Comparison of ENCODE assay signal across 8 mouse cellular contexts in the genomic region with DNA sequence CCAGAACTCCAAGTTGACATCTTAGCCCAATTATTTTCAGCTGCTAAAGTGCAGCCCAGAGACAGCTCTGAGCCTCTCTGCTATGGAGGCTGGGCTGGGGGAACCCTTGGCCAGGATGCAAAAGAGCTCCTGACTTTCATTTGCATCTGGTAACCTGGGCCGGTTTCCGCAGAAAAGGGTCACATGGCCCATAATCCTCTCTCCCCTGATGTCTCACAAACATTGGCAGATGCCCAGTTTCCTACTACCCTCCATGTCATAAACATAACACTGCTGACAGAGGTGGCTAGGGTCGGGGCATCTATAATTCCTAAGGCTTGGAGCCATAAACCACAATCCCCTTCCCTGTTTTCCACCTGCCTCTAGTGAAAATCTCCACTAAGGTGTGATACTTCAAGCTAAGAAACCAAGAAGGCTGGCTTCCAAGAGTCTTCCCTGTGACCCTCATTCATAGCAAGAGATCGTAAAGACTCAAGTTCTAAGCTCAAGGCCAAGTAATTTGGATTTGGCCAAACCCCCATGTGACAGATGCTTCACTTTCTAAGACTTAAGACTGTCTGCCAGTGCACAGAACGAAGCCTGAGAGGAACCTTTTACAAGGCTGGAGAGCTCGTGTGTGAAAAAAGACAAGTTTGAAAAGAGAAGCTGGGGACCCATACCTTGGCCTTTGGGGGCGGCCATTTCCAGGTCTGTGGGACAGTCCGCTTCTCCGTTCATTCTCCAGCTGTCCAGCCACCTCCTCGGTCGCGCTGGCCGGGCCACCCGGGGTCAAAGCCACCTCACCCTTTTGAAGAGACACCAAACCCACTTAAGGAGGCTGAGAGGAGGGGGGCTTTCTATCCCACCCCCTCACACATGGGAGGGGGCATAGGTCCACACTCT. TPM values are rescaled to one million over a fixed set of nuclear protein-coding genes. Genes with fewer than 3 reads are reported as not detected.
DNase-seq lines count a peak whose midpoint lies in the region; ATAC-seq and TF ChIP-seq lines count a peak whose summit lies in the region.

No protein-coding gene starts in this region.

- TF ChIP-seq CTCF in layer of hippocampus, adult 2 months (conservative IDR thresholded peaks at IDR 0.05), result no peak
- TF ChIP-seq CTCF in G1E (IDR thresholded peaks at IDR 0.05; ENCODE audit: low read depth, low read length), result no peak
- no peak for TF ChIP-seq CTCF in intestine, postnatal 0 days (IDR thresholded peaks at IDR 0.05; ENCODE audit: low read depth)

- no peaks in the 10 kb centered on the region for H3K9me3 ChIP-seq in G1E (replicated peaks)
- no peaks in the 10 kb centered on the region for H3K9me3 ChIP-seq in embryonic facial prominence, embryonic 10.5 days
- no peaks in the 10 kb centered on the region for H3K9me3 ChIP-seq in intestine, postnatal 0 days (ENCODE audit: control insufficient read depth)
- H3K9me3 ChIP-seq in neural tube, embryonic 15.5 days (replicated peaks), result no peaks in the 10 kb centered on the region

- H3K4me1 ChIP-seq in G1E (ENCODE audit: insufficient read depth, low read depth, low read length), result peaks cover 67% of the 10 kb centered on the region
- H3K4me1 ChIP-seq in embryonic facial prominence, embryonic 10.5 days, result peaks cover 45% of the 10 kb centered on the region
- H3K4me1 ChIP-seq in intestine, postnatal 0 days (replicated peaks; ENCODE audit: control insufficient read depth, insufficient read depth, low read length), result no peaks in the 10 kb centered on the region; the same call in 1 of the 2 replicates
- H3K4me1 ChIP-seq in neural tube, embryonic 15.5 days, result peaks cover 22% of the 10 kb centered on the region

- H3K27me3 ChIP-seq in G1E (ENCODE audit: insufficient read depth, low read length), result peaks cover 5% of the 10 kb centered on the region
- no peaks in the 10 kb centered on the region for H3K27me3 ChIP-seq in embryonic facial prominence, embryonic 10.5 days (replicated peaks; ENCODE audit: low read depth, poor library complexity, severe bottlenecking)
- no peaks in the 10 kb centered on the region for H3K27me3 ChIP-seq in intestine, postnatal 0 days (replicated peaks; ENCODE audit: control insufficient read depth, insufficient read depth, low read length)
- H3K27me3 ChIP-seq in neural tube, embryonic 15.5 days (replicated peaks), result no peaks in the 10 kb centered on the region

- H3K9ac ChIP-seq in intestine, postnatal 0 days (ENCODE audit: low read depth, low read length), result peak overlapping the region; percentile 98
- H3K9ac ChIP-seq in neural tube, embryonic 15.5 days (replicated peaks), result peak overlapping the region; percentile 97

- peak overlapping the region; percentile 98 for H3K4me3 ChIP-seq in layer of hippocampus, adult 2 months
- peak overlapping the region; percentile 89 for H3K4me3 ChIP-seq in G1E (ENCODE audit: low read depth, low read length)
- H3K4me3 ChIP-seq in embryonic facial prominence, embryonic 10.5 days, result peak overlapping the region; percentile 100
- H3K4me3 ChIP-seq in intestine, postnatal 0 days (ENCODE audit: low read depth, low read length), result peak overlapping the region; percentile 97
- peak overlapping the region; percentile 97 for H3K4me3 ChIP-seq in neural tube, embryonic 15.5 days (replicated peaks)

- peak overlapping the region; percentile 89 for H3K4me2 ChIP-seq in intestine, postnatal 0 days (replicated peaks; ENCODE audit: low read depth)
- peak overlapping the region; percentile 84 for H3K4me2 ChIP-seq in neural tube, embryonic 15.5 days

- H3K36me3 ChIP-seq in G1E (replicated peaks), result peaks cover 53% of the 10 kb centered on the region
- H3K36me3 ChIP-seq in embryonic facial prominence, embryonic 10.5 days (replicated peaks), result peaks cover 49% of the 10 kb centered on the region
- H3K36me3 ChIP-seq in intestine, postnatal 0 days (ENCODE audit: control insufficient read depth, insufficient read depth), result peaks cover 36% of the 10 kb centered on the region
- peaks cover 37% of the 10 kb centered on the region for H3K36me3 ChIP-seq in neural tube, embryonic 15.5 days

- intact Hi-C loops in left cerebral cortex, postnatal 25 days (cut with DNase I), result loop anchor here (1.0 to 2.0 kb wide), 2 partner anchors 19 to 91 kb away; partner anchors contain the start of genes Atxn7l3 and Slc25a39

- whole genome bisulfite sequencing in embryonic facial prominence, embryonic 10.5 days, result 20% methylated on average over 14 of the region's 14 CpGs
- WGBS in intestine, postnatal 0 days, result 10% methylated on average over 14 of the region's 14 CpGs
- 10% methylated on average over 14 of the region's 14 CpGs for WGBS in neural tube, embryonic 15.5 days

- DNase-seq in layer of hippocampus, adult 2 months (ENCODE audit: low spot score in 2 of 2), result no peak
- no peak for DNase-seq in layer of hippocampus, adult 11-12 months (ENCODE audit: low spot score)
- no peak for DNase-seq in G1E (ENCODE audit: low spot score)
- DNase-seq in embryonic facial prominence, embryonic 10.5 days (ENCODE audit: low spot score), result no peak
- DNase-seq in left cerebral cortex, postnatal 25 days (ENCODE audit: low spot score in 2 of 2), result no peak

- peak overlapping the region; percentile 99 for H3K27ac ChIP-seq in layer of hippocampus, adult 2 months
- H3K27ac ChIP-seq in embryonic facial prominence, embryonic 10.5 days (replicated peaks), result peak overlapping the region; percentile 100
- H3K27ac ChIP-seq in intestine, postnatal 0 days (ENCODE audit: low read depth, low read length), result peak overlapping the region; percentile 99
- peak overlapping the region; percentile 98 for H3K27ac ChIP-seq in neural tube, embryonic 15.5 days (replicated peaks)

- no peak for ATAC-seq in G1E (ENCODE audit: extremely low read depth, insufficient number of reproducible peaks, low FRiP score, poor library complexity, severe bottlenecking)
- no peak for ATAC-seq in intestine, postnatal 0 days
- ATAC-seq in neural tube, embryonic 15.5 days (ENCODE audit: low FRiP score), result no peak
- ATAC-seq in megakaryocyte-erythroid progenitor cell, adult 5-6 weeks (replicated peaks; ENCODE audit: low FRiP score, low TSS enrichment, poor library complexity, severe bottlenecking), result no peak

RNA-seq across cellular contexts. Expression of gene Ubtf, which starts 3.6 kb away (rescaled TPM):
- 100 to 1,000 TPM; 122 to 138 TPM for total RNA-seq in layer of hippocampus, adult 2 months (2021)
- total RNA-seq in G1E (2014; fragmentation: Nextera tagmentation) (69.7 and 74.7 TPM in 2 replicates), G1E (2017) (133 and 151 TPM in 2 replicates)
- polyA plus RNA-seq in G1E (2012), result 179 and 180 TPM in 2 replicates
- 94.2 and 96.3 TPM in 2 replicates for polyA plus RNA-seq in embryonic facial prominence, embryonic 10.5 days (2016; fragmentation: Nextera tagmentation; extraction: Ambion mirVana)
- 39.6 and 41.9 TPM in 2 replicates for polyA plus RNA-seq in intestine, postnatal 0 days (2015; fragmentation: Nextera tagmentation; extraction: Ambion mirVana)
- polyA plus RNA-seq in neural tube, embryonic 15.5 days (2015; fragmentation: Nextera tagmentation; extraction: Ambion mirVana), result 68.9 and 79.5 TPM in 2 replicates
- 90.4 and 102 TPM in 2 replicates for total RNA-seq in megakaryocyte-erythroid progenitor cell, adult 5-6 weeks (2014; fragmentation: Nextera tagmentation)
- total RNA-seq in megakaryocyte-erythroid progenitor cell, adult 5-6 weeks (2017), result 162 and 180 TPM in 2 replicates
- total RNA-seq in left cerebral cortex, postnatal 25 days (2021), result 100 to 1,000 TPM; 123 to 127 TPM

RNA-seq across cellular contexts. Expression of gene Atxn7l3, which starts 19.5 kb away (rescaled TPM):
- 100 to 1,000 TPM; 165 to 169 TPM for total RNA-seq in layer of hippocampus, adult 2 months (2021)
- 24.4 and 29.9 TPM in 2 replicates for total RNA-seq in G1E (2014; fragmentation: Nextera tagmentation)
- total RNA-seq in G1E (2017), result 24.0 and 24.7 TPM in 2 replicates
- polyA plus RNA-seq in G1E (2012), result 60.0 and 65.2 TPM in 2 replicates
- polyA plus RNA-seq in embryonic facial prominence, embryonic 10.5 days (2016; fragmentation: Nextera tagmentation; extraction: Ambion mirVana), result 15.6 and 18.2 TPM in 2 replicates
- polyA plus RNA-seq in intestine, postnatal 0 days (2015; fragmentation: Nextera tagmentation; extraction: Ambion mirVana), result 8.6 and 10.5 TPM in 2 replicates
- 27.2 and 28.1 TPM in 2 replicates for polyA plus RNA-seq in neural tube, embryonic 15.5 days (2015; fragmentation: Nextera tagmentation; extraction: Ambion mirVana)
- total RNA-seq in megakaryocyte-erythroid progenitor cell, adult 5-6 weeks (2014; fragmentation: Nextera tagmentation), result 23.2 and 34.0 TPM in 2 replicates
- total RNA-seq in megakaryocyte-erythroid progenitor cell, adult 5-6 weeks (2017), result 18.3 and 21.5 TPM in 2 replicates
- total RNA-seq in left cerebral cortex, postnatal 25 days (2021), result 100 to 1,000 TPM; 231 to 242 TPM

RNA-seq across cellular contexts. Expression of gene Tmub2, which starts 31.2 kb away (rescaled TPM):
- total RNA-seq in layer of hippocampus, adult 2 months (2021), result 10 to 100 TPM; 61.1 to 67.4 TPM
- 17.9 and 24.4 TPM in 2 replicates for total RNA-seq in G1E (2014; fragmentation: Nextera tagmentation)
- total RNA-seq in G1E (2017), result 30.3 and 32.4 TPM in 2 replicates
- polyA plus RNA-seq in G1E (2012), result 27.2 and 27.6 TPM in 2 replicates
- polyA plus RNA-seq in embryonic facial prominence, embryonic 10.5 days (2016; fragmentation: Nextera tagmentation; extraction: Ambion mirVana), result 45.2 and 46.2 TPM in 2 replicates
- polyA plus RNA-seq in intestine, postnatal 0 days (2015; fragmentation: Nextera tagmentation; extraction: Ambion mirVana), result 43.3 and 44.2 TPM in 2 replicates
- 79.8 and 83.7 TPM in 2 replicates for polyA plus RNA-seq in neural tube, embryonic 15.5 days (2015; fragmentation: Nextera tagmentation; extraction: Ambion mirVana)
- 14.5 and 19.8 TPM in 2 replicates for total RNA-seq in megakaryocyte-erythroid progenitor cell, adult 5-6 weeks (2014; fragmentation: Nextera tagmentation)
- 10.0 and 27.4 TPM in 2 replicates for total RNA-seq in megakaryocyte-erythroid progenitor cell, adult 5-6 weeks (2017)
- total RNA-seq in left cerebral cortex, postnatal 25 days (2021), result 10 to 100 TPM; 67.8 to 71.4 TPM

RNA-seq across cellular contexts. Expression of gene Asb16, which starts 47.4 kb away (rescaled TPM):
- total RNA-seq in layer of hippocampus, adult 2 months (2021), result 1 to 10 TPM; 2.0 TPM
- total RNA-seq in G1E (2014; fragmentation: Nextera tagmentation), result not detected in 2 replicates
- 0.05 TPM in 1 of 2 replicates, not detected in the other for total RNA-seq in G1E (2017)
- polyA plus RNA-seq in G1E (2012), result not detected in 2 replicates
- 0.09 and 0.10 TPM in 2 replicates for polyA plus RNA-seq in embryonic facial prominence, embryonic 10.5 days (2016; fragmentation: Nextera tagmentation; extraction: Ambion mirVana)
- polyA plus RNA-seq in intestine, postnatal 0 days (2015; fragmentation: Nextera tagmentation; extraction: Ambion mirVana), result 0.05 and 0.09 TPM in 2 replicates
- polyA plus RNA-seq in neural tube, embryonic 15.5 days (2015; fragmentation: Nextera tagmentation; extraction: Ambion mirVana), result 0.10 and 0.12 TPM in 2 replicates
- 2.2 and 2.5 TPM in 2 replicates for total RNA-seq in megakaryocyte-erythroid progenitor cell, adult 5-6 weeks (2014; fragmentation: Nextera tagmentation)
- total RNA-seq in megakaryocyte-erythroid progenitor cell, adult 5-6 weeks (2017), result 0.84 and 1.3 TPM in 2 replicates
- 1 to 10 TPM; 1.2 TPM for total RNA-seq in left cerebral cortex, postnatal 25 days (2021)

RNA-seq across cellular contexts. Expression of gene Slc4a1, which starts 50.1 kb away (rescaled TPM):
- under 1 TPM; 0.15 to 0.23 TPM for total RNA-seq in layer of hippocampus, adult 2 months (2021)
- total RNA-seq in G1E (2014; fragmentation: Nextera tagmentation) (5.9 and 596 TPM in 2 replicates), G1E (2017) (1.1 and 1.5 TPM in 2 replicates)
- polyA plus RNA-seq in G1E (2012), result 2.3 and 2.9 TPM in 2 replicates
- polyA plus RNA-seq in embryonic facial prominence, embryonic 10.5 days (2016; fragmentation: Nextera tagmentation; extraction: Ambion mirVana), result 29.7 and 33.8 TPM in 2 replicates
- polyA plus RNA-seq in intestine, postnatal 0 days (2015; fragmentation: Nextera tagmentation; extraction: Ambion mirVana), result 0.29 and 0.34 TPM in 2 replicates
- 2.5 and 3.5 TPM in 2 replicates for polyA plus RNA-seq in neural tube, embryonic 15.5 days (2015; fragmentation: Nextera tagmentation; extraction: Ambion mirVana)
- 0.42 and 0.46 TPM in 2 replicates for total RNA-seq in megakaryocyte-erythroid progenitor cell, adult 5-6 weeks (2014; fragmentation: Nextera tagmentation)
- 0.27 and 6.8 TPM in 2 replicates for total RNA-seq in megakaryocyte-erythroid progenitor cell, adult 5-6 weeks (2017)
- total RNA-seq in left cerebral cortex, postnatal 25 days (2021), result under 1 TPM; 0.62 to 0.73 TPM

Comparison
In these comparisons a context has a peak if more than half of its experiments do, and no peak if none do; other contexts are left out.
1. RNA of gene Atxn7l3, which starts 19.5 kb away (total RNA-seq): 231 to 242 TPM in left cerebral cortex, postnatal 25 days and 165 to 169 TPM in layer of hippocampus, adult 2 months; 18.3 to 34.0 TPM in megakaryocyte-erythroid progenitor cell, adult 5-6 weeks and 24.0 to 29.9 TPM in G1E; every median in the first group is over 4 times any median in the second.
2. Peak in every context shown above with its lines, with median percentiles within 50 percentile points of each other: H3K27ac ChIP-seq and H3K4me3 ChIP-seq.